Mouse (Mus musculus) cerebellum, adult 2 months (tissue): ENCODE results near the gene Gm42372. TPM values are rescaled to one million over a fixed set of nuclear protein-coding genes. Genes with fewer than 3 reads are reported as not detected.

ENCODE experiments used
- DNase-seq, 2 experiments: peaks; one replicate each; pipeline ENCODE4 v3.0.0; 2021
- H3K27ac ChIP-seq: fragments of 200-500 bp; 2 replicates; pipeline ENCODE4 v1.5.1; 2012; ENCODE audit warnings: low read length, control low read depth, inconsistent platforms; ENCODE audit not compliant: insufficient read depth
- H3K27me3 ChIP-seq: fragments of 200-500 bp; 2 replicates; pipeline ENCODE4 v1.6.1; 2012; ENCODE audit warnings: inconsistent platforms, mild to moderate bottlenecking, low read length, moderate library complexity; ENCODE audit not compliant: control insufficient read depth, insufficient read depth
- H3K4me1 ChIP-seq: fragments of 200-500 bp; 2 replicates; pipeline ENCODE4 v1.6.1; 2011; ENCODE audit warnings: low read length; ENCODE audit not compliant: control insufficient read depth, insufficient read depth
- H3K4me3 ChIP-seq: fragments of 200-500 bp; replicated peaks from 2 replicates; pipeline ENCODE3; 2011; ENCODE audit warnings: mild to moderate bottlenecking, low read depth, low read length, control low read depth; ENCODE audit not compliant: insufficient read depth
- CTCF ChIP-seq: fragments of 200-500 bp; IDR thresholded peaks from 2 replicates; pipeline ENCODE4 v1.5.1; 2011; ENCODE audit warnings: low read depth, mild to moderate bottlenecking, control low read depth, low read length, moderate library complexity, borderline replicate concordance; ENCODE audit not compliant: insufficient read depth
- POLR2A ChIP-seq: fragments of 200-500 bp; IDR thresholded peaks from 2 replicates; pipeline ENCODE4 v1.6.1; 2011; ENCODE audit warnings: low read length, control low read depth, borderline replicate concordance; ENCODE audit not compliant: insufficient read depth
- WGBS: fragments of 180-500 bp; shearing (Covaris S2); methylation state at CpG from one replicate; pipeline ENCODE4 v1.1.7; 2018; 5-methylcytosine and 5-hydroxymethylcytosine counted together
- polyA plus RNA-seq: library from polyadenylated mRNA; depleted of rRNA; stranded (reverse); fragments of >200 nt; gene quantifications from 2 replicates; pipeline ENCODE4 v1.2.3, GENCODE M21; 2012

The Gm42372 gene
- polyA plus RNA-seq, 1 experiment = 33.2 TPM

GRCm38 (mm10) chr7:16992451-16992807, 9.5 kb downstream of the Gm42372 start, which contains the start of gene Ccdc8:
Gene Ccdc8, plus strand, starts transcription at chr7:16992708.
- TF ChIP-seq POLR2A = no peak
- TF ChIP-seq CTCF = no peak
- Histone ChIP-seq H3K4me1 (peaks cover 7% of the 10 kb centered on the region), H3K4me3 (no peak within 1 kb of the TSS), H3K27me3 (no peaks in the 10 kb centered on the region), H3K27ac (no peak within 1 kb of the TSS)
- WGBS = 95% methylated on average over 5 of the region's 5 CpGs
- DNase-seq = no peak

- no peaks in the 10 kb centered on the region for H3K27me3 ChIP-seq
- WGBS = 47% methylated on average over 27 of the region's 27 CpGs
- DNase-seq = no peak
Observed at GRCm38 (mm10) chr7:16993651-16994399, 10.9 kb downstream of the Gm42372 start.

GRCm38 (mm10) chr7:16994400-16994799, 11.5 kb downstream of the Gm42372 start:
- H3K4me3 ChIP-seq = no peak overlapping the region
- TF ChIP-seq CTCF (no peak), POLR2A (no peak)
- no peak overlapping the region for H3K27ac ChIP-seq
- H3K4me1 ChIP-seq = peaks cover 7% of the 10 kb centered on the region
- DNase-seq = no peak
- 57% methylated on average over 20 of the region's 20 CpGs for WGBS
- H3K27me3 ChIP-seq = no peaks in the 10 kb centered on the region

More at GRCm38 (mm10) chr7:16993651-16994399, 10.9 kb downstream of the Gm42372 start:
- no peak for TF ChIP-seq CTCF
- TF ChIP-seq POLR2A = no peak
- Histone ChIP-seq H3K4me3 (no peak overlapping the region), H3K27ac (no peak overlapping the region), H3K4me1 (peaks cover 7% of the 10 kb centered on the region)

GRCm38 (mm10) chr7:16995345-16995744, 12.5 kb downstream of the Gm42372 start:
- 53% methylated on average over 4 of the region's 4 CpGs for WGBS
- no peak overlapping the region for H3K27ac ChIP-seq
- H3K4me1 ChIP-seq = peaks cover 7% of the 10 kb centered on the region
- no peak for DNase-seq
- H3K4me3 ChIP-seq = no peak overlapping the region
- H3K27me3 ChIP-seq = no peaks in the 10 kb centered on the region
- TF ChIP-seq CTCF = no peak
- no peak for TF ChIP-seq POLR2A

- WGBS = 61% methylated on average over 4 of the region's 4 CpGs
- Histone ChIP-seq H3K4me3 (no peak overlapping the region), H3K27ac (no peak overlapping the region), H3K27me3 (no peaks in the 10 kb centered on the region), H3K4me1 (peaks cover 34% of the 10 kb centered on the region)
- no peak for DNase-seq
- TF ChIP-seq POLR2A = no peak
Observed at GRCm38 (mm10) chr7:16999233-16999632, 16.3 kb downstream of the Gm42372 start.

- Histone ChIP-seq H3K27me3 (no peaks in the 10 kb centered on the region), H3K4me3 (no peak overlapping the region), H3K27ac (no peak overlapping the region), H3K4me1 (peaks cover 37% of the 10 kb centered on the region)
- DNase-seq = peak; percentile 86 to 96
- peak; percentile 98 for TF ChIP-seq CTCF
- no peak for TF ChIP-seq POLR2A
- 19% methylated on average over 4 of the region's 4 CpGs for WGBS
Observed at GRCm38 (mm10) chr7:16999650-17000049, 16.8 kb downstream of the Gm42372 start.

GRCm38 (mm10) chr7:17002375-17003195, 19.7 kb downstream of the Gm42372 start:
- no peak overlapping the region for H3K4me3 ChIP-seq
- TF ChIP-seq POLR2A (no peak), CTCF (peak; percentile 97)
- H3K27ac ChIP-seq = peak overlapping the region; percentile 93
- peak; percentile 90 for DNase-seq
- peaks cover 57% of the 10 kb centered on the region for H3K4me1 ChIP-seq
- WGBS = under 1% methylated on average over 7 of the region's 7 CpGs
- no peaks in the 10 kb centered on the region for H3K27me3 ChIP-seq
